Mouse (Mus musculus): ENCODE data around the gene Atp8b3. TPM values are rescaled to one million over a fixed set of nuclear protein-coding genes. Genes with fewer than 3 reads are reported as not detected.
A peak's percentile ranks its signal among the peaks of the same experiment; 100 is the strongest.

Atp8b3 gene
- polyA plus RNA-seq, 1 experiment = 0.13 TPM

DNA sequence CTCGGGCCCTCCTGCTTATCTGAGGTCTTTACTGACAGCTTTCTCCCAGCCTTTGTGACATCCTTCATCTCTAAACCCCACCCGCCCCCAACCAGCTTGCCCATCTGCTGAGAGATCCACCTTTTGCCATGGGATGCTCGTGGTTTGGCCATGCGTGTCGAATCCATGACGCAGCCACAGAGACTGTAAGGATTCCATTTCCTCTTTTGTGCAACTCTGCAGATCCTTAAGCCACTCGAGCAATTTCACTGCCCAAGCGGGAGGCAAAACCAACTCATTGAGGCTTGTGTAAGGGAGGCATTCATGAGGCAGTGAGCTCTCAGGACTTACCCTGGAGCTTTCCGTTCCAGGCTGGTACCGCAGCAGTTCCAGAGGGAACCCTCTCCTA is 28.7 kb downstream of the Atp8b3 start:
- Histone ChIP-seq H3K79me2 (ENCODE audit: control insufficient read depth, insufficient read depth) (no peaks in the 10 kb centered on the region), H3K79me3 (ENCODE audit: low read depth) (no peaks in the 10 kb centered on the region), H3K36me3 (ENCODE audit: control insufficient read depth, insufficient read depth) (no peaks in the 10 kb centered on the region), H3K4me3 (ENCODE audit: insufficient read depth, poor library complexity, severe bottlenecking) (no peak overlapping the region), H3ac (ENCODE audit: control insufficient read depth, insufficient read length, low read depth) (no peak overlapping the region), H3K27me3 (ENCODE audit: control insufficient read depth, insufficient read depth, insufficient read length) (peaks cover 44% of the 10 kb centered on the region)
- no peak for TF ChIP-seq FOSL1 (IDR thresholded peaks at IDR 0.05; ENCODE audit: insufficient read depth, low read length, poor library complexity, severe bottlenecking)
- no peak for TF ChIP-seq USF1 (IDR thresholded peaks at IDR 0.05; ENCODE audit: low read depth)
- TF ChIP-seq MAX (IDR thresholded peaks at IDR 0.05) = no peak
- TF ChIP-seq MYOG (IDR thresholded peaks at IDR 0.05; ENCODE audit: control insufficient read depth, extremely low read depth, insufficient read length) = no peak
- TF ChIP-seq MYOD1 (IDR thresholded peaks at IDR 0.05; ENCODE audit: control insufficient read depth, insufficient read length, low read depth) = no peak
- no peak for TF ChIP-seq CTCF (IDR thresholded peaks at IDR 0.05; ENCODE audit: control insufficient read depth, insufficient read depth, insufficient read length)
- no peak for TF ChIP-seq CEBPB (IDR thresholded peaks at IDR 0.05; ENCODE audit: low read depth)

DNA sequence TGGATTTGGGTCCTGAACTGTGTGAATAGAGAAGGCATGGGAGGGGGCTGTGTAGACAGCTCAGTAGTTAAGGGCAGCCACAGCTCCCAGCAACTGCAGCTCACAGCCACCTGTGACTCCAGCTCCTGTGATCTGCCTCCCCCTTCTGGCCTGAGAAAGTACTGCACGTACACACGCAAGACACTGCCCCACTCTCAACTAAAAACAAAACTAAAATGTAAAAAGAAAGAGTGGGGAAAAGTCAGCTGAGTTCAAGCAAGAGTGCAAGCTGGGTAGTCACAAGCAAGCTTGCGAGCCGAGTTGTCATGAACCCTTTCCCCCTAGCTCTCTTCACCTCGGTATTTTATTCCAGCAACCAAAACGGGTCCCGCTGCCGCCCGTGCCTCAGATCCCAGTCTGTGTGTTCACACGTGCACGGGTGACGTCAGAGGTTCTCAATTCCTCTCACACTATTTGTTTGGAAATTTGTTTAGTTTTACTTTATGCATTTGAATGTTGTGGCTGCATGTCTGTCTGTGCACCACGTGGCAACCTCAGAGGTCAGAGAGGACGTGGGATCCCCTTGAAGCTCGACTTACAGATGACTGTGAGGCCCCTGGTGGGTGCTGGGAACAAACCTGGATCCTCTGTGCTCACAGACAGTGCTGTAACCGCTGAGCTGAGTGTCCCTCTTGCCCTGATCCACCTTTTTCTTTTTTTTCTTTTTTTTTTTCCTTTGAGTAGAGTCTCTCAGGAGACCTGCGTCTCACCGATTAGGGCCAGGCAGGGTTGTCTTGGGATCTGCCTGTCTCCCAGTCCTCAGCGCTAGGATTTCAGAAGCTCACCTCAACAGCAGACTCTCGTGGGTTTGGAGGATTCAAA is 29.3 kb downstream of the Atp8b3 start:
- Histone ChIP-seq H3K4me3 (ENCODE audit: insufficient read depth, poor library complexity, severe bottlenecking) (no peak overlapping the region), H3K79me3 (ENCODE audit: low read depth) (no peaks in the 10 kb centered on the region), H3K36me3 (ENCODE audit: control insufficient read depth, insufficient read depth) (no peaks in the 10 kb centered on the region), H3K27me3 (ENCODE audit: control insufficient read depth, insufficient read depth, insufficient read length) (peaks cover 38% of the 10 kb centered on the region), H3ac (ENCODE audit: control insufficient read depth, insufficient read length, low read depth) (peak overlapping the region; percentile 56), H3K79me2 (ENCODE audit: control insufficient read depth, insufficient read depth) (no peaks in the 10 kb centered on the region)
- peak; percentile 53 for TF ChIP-seq USF1 (IDR thresholded peaks at IDR 0.05; ENCODE audit: low read depth)
- peak; percentile 5 for TF ChIP-seq MAX (IDR thresholded peaks at IDR 0.05)
- TF ChIP-seq FOSL1 (IDR thresholded peaks at IDR 0.05; ENCODE audit: insufficient read depth, low read length, poor library complexity, severe bottlenecking) = no peak
- TF ChIP-seq CEBPB (IDR thresholded peaks at IDR 0.05; ENCODE audit: low read depth) = no peak
- peak; percentile 72 for TF ChIP-seq CTCF (IDR thresholded peaks at IDR 0.05; ENCODE audit: control insufficient read depth, insufficient read depth, insufficient read length)
- TF ChIP-seq MYOG (IDR thresholded peaks at IDR 0.05; ENCODE audit: control insufficient read depth, extremely low read depth, insufficient read length) = no peak
- no peak for TF ChIP-seq MYOD1 (IDR thresholded peaks at IDR 0.05; ENCODE audit: control insufficient read depth, insufficient read length, low read depth)

DNA sequence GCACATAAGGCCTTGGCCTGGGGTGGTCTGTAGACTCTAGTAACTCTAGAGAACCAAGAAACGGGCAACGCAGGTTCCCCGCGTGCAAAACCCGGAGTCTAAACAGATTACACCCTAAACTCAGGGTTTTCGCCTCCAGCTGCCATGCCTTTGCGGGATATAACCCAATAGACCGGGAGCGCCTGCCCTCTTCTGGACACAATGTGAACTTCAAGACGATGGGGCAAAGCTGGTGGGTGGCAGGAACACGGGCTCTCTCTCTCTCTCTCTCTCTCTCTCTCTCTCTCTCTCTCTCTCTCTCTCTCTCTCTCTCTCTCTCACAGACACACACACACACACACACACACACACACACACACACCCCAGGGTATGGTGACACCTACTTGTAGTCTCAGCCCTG is 32.7 kb downstream of the Atp8b3 start:
- no peaks in the 10 kb centered on the region for H3K79me2 ChIP-seq (ENCODE audit: control insufficient read depth, insufficient read depth)
- H3K36me3 ChIP-seq (ENCODE audit: control insufficient read depth, insufficient read depth) = no peaks in the 10 kb centered on the region
- H3ac ChIP-seq (ENCODE audit: control insufficient read depth, insufficient read length, low read depth) = no peak overlapping the region
- peaks cover 34% of the 10 kb centered on the region for H3K27me3 ChIP-seq (ENCODE audit: control insufficient read depth, insufficient read depth, insufficient read length)
- H3K4me3 ChIP-seq (ENCODE audit: insufficient read depth, poor library complexity, severe bottlenecking) = no peak overlapping the region
- no peaks in the 10 kb centered on the region for H3K79me3 ChIP-seq (ENCODE audit: low read depth)
- peak; percentile 58 for TF ChIP-seq CTCF (IDR thresholded peaks at IDR 0.05; ENCODE audit: control insufficient read depth, insufficient read depth, insufficient read length)
- TF ChIP-seq MAX (IDR thresholded peaks at IDR 0.05) = no peak

GRCm38 (mm10) chr10:80504724-80505123 is 34.2 kb downstream of the Atp8b3 start:
- H3K79me2 ChIP-seq (ENCODE audit: control insufficient read depth, insufficient read depth) = no peaks in the 10 kb centered on the region
- no peak for TF ChIP-seq FOSL1 (IDR thresholded peaks at IDR 0.05; ENCODE audit: insufficient read depth, low read length, poor library complexity, severe bottlenecking)
- TF ChIP-seq MAX (IDR thresholded peaks at IDR 0.05) = no peak
- no peak for TF ChIP-seq MYOD1 (IDR thresholded peaks at IDR 0.05; ENCODE audit: control insufficient read depth, insufficient read length, low read depth)
- TF ChIP-seq MYOG (IDR thresholded peaks at IDR 0.05; ENCODE audit: control insufficient read depth, extremely low read depth, insufficient read length) = no peak
- TF ChIP-seq CEBPB (IDR thresholded peaks at IDR 0.05; ENCODE audit: low read depth) = no peak

DNA sequence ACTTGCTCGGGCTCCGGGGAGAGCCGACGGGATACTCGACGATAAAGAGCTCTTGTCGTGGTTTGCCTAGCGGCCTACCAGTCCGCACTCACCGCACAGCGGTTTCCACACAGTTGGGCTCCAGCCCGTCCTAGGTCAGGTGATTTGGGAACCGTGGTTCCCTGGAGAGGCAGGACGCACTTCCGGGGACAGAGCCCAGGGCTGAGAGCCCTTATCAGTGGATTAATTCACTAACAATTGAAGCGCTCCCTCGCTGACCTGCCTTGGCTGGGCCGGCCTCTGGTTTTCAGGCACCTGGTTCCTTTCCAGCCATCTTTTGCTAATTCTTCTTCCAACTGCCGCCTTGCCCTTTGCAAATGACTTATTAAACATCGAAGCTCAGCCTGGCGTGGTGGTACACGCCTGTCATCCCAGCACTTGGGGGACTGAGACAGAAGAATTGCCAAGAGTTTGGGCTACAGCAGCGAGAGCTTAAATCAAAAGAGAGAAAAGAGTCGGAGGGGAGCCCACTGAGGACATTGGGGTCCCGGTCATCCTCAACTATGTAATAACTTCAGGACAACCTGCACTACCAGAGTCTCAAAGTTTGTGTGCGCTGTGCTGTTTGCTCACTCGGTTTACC is 35.2 kb downstream of the Atp8b3 start:
- no peaks in the 10 kb centered on the region for H3K36me3 ChIP-seq (ENCODE audit: control insufficient read depth, insufficient read depth)
- H3K27me3 ChIP-seq (ENCODE audit: control insufficient read depth, insufficient read depth, insufficient read length) = peaks cover 59% of the 10 kb centered on the region
- no peaks in the 10 kb centered on the region for H3K79me2 ChIP-seq (ENCODE audit: control insufficient read depth, insufficient read depth)
- no peak for TF ChIP-seq MYOG (IDR thresholded peaks at IDR 0.05; ENCODE audit: control insufficient read depth, extremely low read depth, insufficient read length)
- TF ChIP-seq MYOD1 (IDR thresholded peaks at IDR 0.05; ENCODE audit: control insufficient read depth, insufficient read length, low read depth) = no peak
- TF ChIP-seq USF1 (IDR thresholded peaks at IDR 0.05; ENCODE audit: low read depth) = no peak
- no peak for TF ChIP-seq MAX (IDR thresholded peaks at IDR 0.05)
- no peak for TF ChIP-seq CTCF (IDR thresholded peaks at IDR 0.05; ENCODE audit: control insufficient read depth, insufficient read depth, insufficient read length)
- no peak for TF ChIP-seq CEBPB (IDR thresholded peaks at IDR 0.05; ENCODE audit: low read depth)
- no peak for TF ChIP-seq FOSL1 (IDR thresholded peaks at IDR 0.05; ENCODE audit: insufficient read depth, low read length, poor library complexity, severe bottlenecking)
- H3K79me3 ChIP-seq (ENCODE audit: low read depth) = no peaks in the 10 kb centered on the region
- H3ac ChIP-seq (ENCODE audit: control insufficient read depth, insufficient read length, low read depth) = no peak overlapping the region
- H3K4me3 ChIP-seq (ENCODE audit: insufficient read depth, poor library complexity, severe bottlenecking) = no peak overlapping the region

More at GRCm38 (mm10) chr10:80504724-80505123, 34.2 kb downstream of the Atp8b3 start:
- Histone ChIP-seq H3K4me3 (ENCODE audit: insufficient read depth, poor library complexity, severe bottlenecking) (no peak overlapping the region), H3ac (ENCODE audit: control insufficient read depth, insufficient read length, low read depth) (no peak overlapping the region), H3K79me3 (ENCODE audit: low read depth) (no peaks in the 10 kb centered on the region), H3K27me3 (ENCODE audit: control insufficient read depth, insufficient read depth, insufficient read length) (peaks cover 49% of the 10 kb centered on the region), H3K36me3 (ENCODE audit: control insufficient read depth, insufficient read depth) (no peaks in the 10 kb centered on the region)

Data from C2C12 (cell line).